Mouse (Mus musculus) midbrain, embryonic 11.5 days (tissue): ENCODE results near the gene Bri3. TPM values are rescaled to one million over a fixed set of nuclear protein-coding genes. Genes with fewer than 3 reads are reported as not detected.

ENCODE experiments used
- ATAC-seq: fragments of 200-750 bp; cut with Nextera tagmentation; 2 replicates; pipeline ENCODE4 v1.8.0; 2017; ENCODE audit warnings: moderate TSS enrichment, moderate library complexity; ENCODE audit not compliant: low FRiP score
- DNase-seq: peaks from one replicate; pipeline ENCODE4 v3.0.0; 2015; ENCODE audit warnings: low spot score; ENCODE audit errors: missing footprints
- H3K27ac ChIP-seq: fragments of 300-500 bp; sonication (generic); 2 replicates; pipeline ENCODE4 v1.5.1; 2014; ENCODE audit warnings: low read depth, low read length
- H3K27me3 ChIP-seq: fragments of 300-500 bp; sonication (generic); 2 replicates; pipeline ENCODE4 v1.6.1; 2014; ENCODE audit warnings: mild to moderate bottlenecking, low read length, moderate library complexity, mixed read lengths; ENCODE audit not compliant: control insufficient read depth, insufficient read depth
- H3K36me3 ChIP-seq: fragments of 300-500 bp; sonication (generic); 2 replicates; pipeline ENCODE4 v1.6.1; 2014; ENCODE audit warnings: mild to moderate bottlenecking, low read length, moderate library complexity, mixed read lengths; ENCODE audit not compliant: control insufficient read depth, insufficient read depth
- H3K4me1 ChIP-seq: fragments of 300-500 bp; sonication (generic); 2 replicates; pipeline ENCODE4 v1.6.1; 2014; ENCODE audit warnings: low read length; ENCODE audit not compliant: control insufficient read depth, insufficient read depth
- H3K4me2 ChIP-seq: fragments of 300-500 bp; sonication (generic); 2 replicates; pipeline ENCODE4 v1.6.1; 2014; ENCODE audit warnings: mild to moderate bottlenecking, moderate library complexity
- H3K4me3 ChIP-seq: fragments of 300-500 bp; sonication (generic); 2 replicates; pipeline ENCODE4 v1.5.1; 2014; ENCODE audit warnings: low read depth, low read length
- H3K9ac ChIP-seq: fragments of 300-500 bp; sonication (generic); 2 replicates; pipeline ENCODE4 v1.6.1; 2014; ENCODE audit warnings: low read length
- H3K9me3 ChIP-seq: fragments of 300-500 bp; sonication (generic); 2 replicates; pipeline ENCODE4 v1.6.1; 2016; ENCODE audit warnings: low read length; ENCODE audit not compliant: control insufficient read depth
- WGBS: fragments of 180-500 bp; shearing (Covaris S2); extraction: QIAGEN DNeasy Blood & Tissue Kit; methylation state at CpG from one replicate; pipeline ENCODE4 v1.1.7; 2014; 5-methylcytosine and 5-hydroxymethylcytosine counted together
- polyA plus RNA-seq: library from polyadenylated mRNA; unstranded; fragments of >200 nt; fragmentation: Nextera tagmentation; extraction: Ambion mirVana; gene quantifications from 2 replicates; pipeline ENCODE4 v1.2.1, GENCODE M21; 2014

Gene Bri3
- 123 and 130 TPM in 2 replicates for polyA plus RNA-seq

DNA sequence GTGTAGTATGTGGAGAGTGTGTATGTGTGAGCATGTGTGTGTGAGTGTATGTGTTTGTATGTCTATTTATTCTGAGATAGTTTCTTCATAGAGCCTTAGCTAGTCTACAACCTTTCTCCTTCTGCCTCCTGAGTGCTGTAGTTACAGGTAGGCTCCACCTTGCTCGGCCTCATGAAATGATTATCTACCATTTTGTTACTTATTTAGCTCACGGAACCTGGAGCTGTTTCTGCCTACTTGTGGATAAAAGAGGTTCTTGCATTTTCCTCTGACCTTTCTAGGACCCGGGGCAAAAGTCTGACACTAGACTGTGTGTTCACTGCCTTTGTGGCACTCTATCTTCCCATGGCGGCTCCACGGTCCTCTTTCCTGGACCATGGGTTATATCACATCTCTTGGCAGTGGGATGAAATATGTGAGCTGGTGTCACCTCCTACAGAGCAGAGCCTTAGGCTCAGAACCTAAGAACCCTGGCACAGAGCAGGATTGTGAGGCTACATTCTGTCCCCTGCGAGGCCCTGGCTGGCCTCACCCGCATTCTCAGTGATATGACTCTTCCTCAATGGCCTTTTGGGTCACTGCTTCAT lies at the start of gene Bri3:
Bri3 (plus strand) TSS at position 537 of the 587 bp plus-strand sequence.
- ATAC-seq (no peak), DNase-seq (no peak)
- Histone ChIP-seq H3K27me3 (no peaks in the 10 kb centered on the region), H3K4me1 (no peaks in the 10 kb centered on the region), H3K27ac (no peak within 1 kb of the TSS), H3K9me3 (no peaks in the 10 kb centered on the region), H3K4me2 (no peak within 1 kb of the TSS), H3K9ac (no peak within 1 kb of the TSS), H3K4me3 (no peak within 1 kb of the TSS), H3K36me3 (no peaks in the 10 kb centered on the region)
- WGBS = 88% methylated on average over 7 of the region's 7 CpGs

- no peak overlapping the region for H3K4me3 ChIP-seq
- 92% methylated on average over 8 of the region's 8 CpGs for WGBS
- no peaks in the 10 kb centered on the region for H3K27me3 ChIP-seq
- peaks cover 6% of the 10 kb centered on the region; the same call in 1 of the 2 replicates for H3K4me1 ChIP-seq
- H3K4me2 ChIP-seq = no peak overlapping the region
- DNase-seq = no peak
- no peak overlapping the region for H3K9ac ChIP-seq
- no peaks in the 10 kb centered on the region for H3K36me3 ChIP-seq
- H3K27ac ChIP-seq = no peak overlapping the region
- no peaks in the 10 kb centered on the region for H3K9me3 ChIP-seq
- ATAC-seq = no peak
Measured at GRCm38 (mm10) chr5:144195567-144195966, 48.7 kb upstream of the Bri3 start.

DNA sequence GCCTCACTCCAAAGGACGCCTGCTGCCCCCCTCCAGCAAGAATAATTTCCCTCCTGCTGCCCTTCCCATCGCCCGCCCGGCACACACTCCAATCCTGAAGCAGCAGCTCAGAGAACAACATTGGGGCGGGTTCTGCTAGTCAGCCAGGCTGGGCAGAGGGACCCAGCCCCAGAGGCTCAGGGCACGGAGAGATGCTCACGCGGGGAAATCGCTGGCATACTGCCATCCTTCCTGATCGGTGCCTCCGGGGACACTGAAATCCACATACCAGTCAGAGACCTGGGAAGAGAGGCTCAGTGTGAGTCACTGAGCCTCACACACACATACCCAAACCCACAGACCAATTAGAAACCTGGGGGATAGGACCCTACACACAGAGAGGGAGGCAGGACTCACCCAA lies 43.6 kb upstream of the Bri3 start:
- ATAC-seq (no peak), DNase-seq (no peak)
- Histone ChIP-seq H3K4me3 (no peak overlapping the region), H3K27ac (no peak overlapping the region), H3K9me3 (no peaks in the 10 kb centered on the region), H3K4me1 (peaks cover 3% of the 10 kb centered on the region; the same call in 1 of the 2 replicates), H3K9ac (no peak overlapping the region), H3K4me2 (no peak overlapping the region), H3K36me3 (peaks cover 3% of the 10 kb centered on the region; the same call in 1 of the 2 replicates), H3K27me3 (no peaks in the 10 kb centered on the region)
- WGBS = 92% methylated on average over 11 of the region's 11 CpGs

GRCm38 (mm10) chr5:144202430-144202829 lies 41.8 kb upstream of the Bri3 start:
- no peak overlapping the region for H3K4me3 ChIP-seq
- DNase-seq (no peak), ATAC-seq (no peak)
- H3K27ac ChIP-seq = no peak overlapping the region
- no peaks in the 10 kb centered on the region for H3K27me3 ChIP-seq
- no peak overlapping the region for H3K9ac ChIP-seq
- 93% methylated on average over 6 of the region's 6 CpGs for WGBS
- H3K36me3 ChIP-seq = peaks cover 3% of the 10 kb centered on the region; the same call in 1 of the 2 replicates
- no peak overlapping the region for H3K4me2 ChIP-seq
- no peaks in the 10 kb centered on the region for H3K9me3 ChIP-seq
- H3K4me1 ChIP-seq = no peaks in the 10 kb centered on the region

DNA sequence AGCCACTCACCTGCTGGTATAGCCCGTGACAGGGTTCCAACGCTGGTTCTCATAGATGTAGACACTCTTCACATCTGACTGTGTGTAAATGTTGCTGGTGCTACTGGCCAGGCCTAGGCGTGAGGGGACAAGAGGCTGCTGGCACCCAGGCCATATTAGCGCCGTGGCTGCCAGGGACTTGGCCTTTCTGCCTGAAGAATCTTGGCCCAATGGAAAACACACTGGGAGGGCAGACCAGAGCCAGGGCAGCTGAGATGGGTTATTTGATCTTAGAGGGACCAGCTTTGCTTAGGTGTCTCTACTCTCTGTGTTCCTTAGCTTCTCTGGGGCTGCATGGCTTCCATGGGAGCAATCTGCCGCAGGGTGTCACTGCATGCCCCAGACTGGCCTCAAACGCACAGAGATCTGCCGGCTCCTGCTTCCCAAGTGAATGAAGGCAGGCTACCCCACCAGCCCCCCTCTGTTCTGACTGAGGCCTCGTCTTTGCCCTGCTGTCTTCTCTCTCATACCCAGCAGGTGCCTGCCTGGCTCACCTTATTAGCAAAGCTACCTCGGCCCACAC lies 40.8 kb upstream of the Bri3 start:
- Histone ChIP-seq H3K27me3 (no peaks in the 10 kb centered on the region), H3K36me3 (peaks cover 3% of the 10 kb centered on the region; the same call in 1 of the 2 replicates), H3K27ac (no peak overlapping the region), H3K4me1 (no peaks in the 10 kb centered on the region), H3K9ac (no peak overlapping the region), H3K4me3 (no peak overlapping the region), H3K9me3 (no peaks in the 10 kb centered on the region), H3K4me2 (no peak overlapping the region)
- DNase-seq (no peak), ATAC-seq (no peak)
- 89% methylated on average over 10 of the region's 10 CpGs for WGBS

- no peak for ATAC-seq
- no peaks in the 10 kb centered on the region for H3K27me3 ChIP-seq
- no peaks in the 10 kb centered on the region for H3K4me1 ChIP-seq
- H3K4me3 ChIP-seq = no peak overlapping the region
- H3K27ac ChIP-seq = no peak overlapping the region
- no peaks in the 10 kb centered on the region for H3K9me3 ChIP-seq
- WGBS = 86% methylated on average over 12 of the region's 12 CpGs
- H3K36me3 ChIP-seq = peaks cover 3% of the 10 kb centered on the region; the same call in 1 of the 2 replicates
- H3K9ac ChIP-seq = no peak overlapping the region
- no peak for DNase-seq
- no peak overlapping the region for H3K4me2 ChIP-seq
Measured at GRCm38 (mm10) chr5:144204303-144204702, 39.9 kb upstream of the Bri3 start.

GRCm38 (mm10) chr5:144204911-144205310 lies 39.3 kb upstream of the Bri3 start:
- no peak overlapping the region for H3K9ac ChIP-seq
- no peak overlapping the region for H3K4me3 ChIP-seq
- DNase-seq (no peak), ATAC-seq (no peak)
- H3K4me1 ChIP-seq = no peaks in the 10 kb centered on the region
- no peaks in the 10 kb centered on the region for H3K27me3 ChIP-seq
- H3K27ac ChIP-seq = no peak overlapping the region
- 50% methylated on average over 10 of the region's 10 CpGs for WGBS
- H3K4me2 ChIP-seq = no peak overlapping the region
- no peaks in the 10 kb centered on the region for H3K9me3 ChIP-seq
- peaks cover 3% of the 10 kb centered on the region; the same call in 1 of the 2 replicates for H3K36me3 ChIP-seq

DNA sequence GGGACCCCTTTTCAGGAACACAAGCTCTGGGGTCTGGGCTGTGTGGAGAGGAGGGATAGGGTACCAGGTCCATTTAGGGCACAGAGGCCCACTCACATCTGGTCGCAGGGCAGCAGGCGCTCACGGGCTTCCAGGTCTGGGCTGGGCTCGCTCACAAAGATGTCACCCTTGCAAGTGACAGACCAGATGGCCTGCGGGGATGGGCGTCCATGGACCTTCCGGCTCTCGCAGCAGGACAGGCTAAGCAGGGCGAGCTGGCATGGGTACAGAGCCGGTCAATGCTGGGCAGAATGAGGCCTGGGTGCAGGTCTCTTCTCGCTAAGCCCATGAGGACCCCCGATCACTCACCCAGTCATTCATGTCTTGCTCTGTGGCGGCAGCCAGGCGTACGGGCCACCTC lies 38.2 kb upstream of the Bri3 start:
- no peak overlapping the region for H3K9ac ChIP-seq
- ATAC-seq = no peak

DNA sequence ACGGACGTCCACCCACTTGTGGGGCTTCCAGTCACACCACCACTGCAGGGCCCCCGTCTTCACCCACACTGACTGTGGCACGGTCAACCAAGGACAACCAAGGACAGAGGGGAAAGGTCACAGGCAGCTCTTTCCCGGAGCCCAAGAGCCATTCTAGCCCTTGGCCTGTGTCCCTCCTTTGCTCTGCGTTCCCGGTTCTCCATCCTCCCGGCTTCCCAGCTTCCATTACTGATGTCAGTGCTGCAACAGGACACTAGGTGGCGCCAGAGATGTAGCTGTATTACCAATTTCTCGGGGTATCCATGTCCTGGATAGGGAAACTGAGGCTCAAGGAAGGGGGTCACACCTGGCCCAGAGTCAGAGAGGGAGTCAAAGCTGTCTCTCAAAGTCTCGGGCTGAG lies 36.8 kb upstream of the Bri3 start:
- Histone ChIP-seq H3K27ac (no peak overlapping the region), H3K4me2 (no peak overlapping the region), H3K27me3 (no peaks in the 10 kb centered on the region), H3K4me3 (no peak overlapping the region), H3K9ac (no peak overlapping the region), H3K36me3 (peaks cover under 1% of the 10 kb centered on the region; the same call in 1 of the 2 replicates), H3K4me1 (no peaks in the 10 kb centered on the region), H3K9me3 (no peaks in the 10 kb centered on the region)
- ATAC-seq (peak; percentile 38; the same call in 1 of the 2 replicates), DNase-seq (peak; percentile 91)
- WGBS = 45% methylated on average over 11 of the region's 11 CpGs

More for the DNA sequence above, 38.2 kb upstream of the Bri3 start:
- no peak overlapping the region for H3K4me3 ChIP-seq
- H3K27me3 ChIP-seq = no peaks in the 10 kb centered on the region
- H3K4me2 ChIP-seq = no peak overlapping the region
- 94% methylated on average over 15 of the region's 15 CpGs for WGBS
- no peak for DNase-seq
- peaks cover 3% of the 10 kb centered on the region; the same call in 1 of the 2 replicates for H3K36me3 ChIP-seq
- no peak overlapping the region for H3K27ac ChIP-seq
- no peaks in the 10 kb centered on the region for H3K9me3 ChIP-seq
- no peaks in the 10 kb centered on the region for H3K4me1 ChIP-seq
